Mouse (Mus musculus) small intestine, adult 2 months (tissue): Measurements from ENCODE around the gene Fgd2.

Experiments
- CTCF ChIP-seq: fragments of 200-500 bp; IDR thresholded peaks from 2 replicates; pipeline ENCODE4 v1.5.1; 2012; ENCODE audit warnings: low read depth, mild to moderate bottlenecking, control low read depth, inconsistent platforms, low read length, moderate library complexity, mixed read lengths; ENCODE audit not compliant: insufficient replicate concordance, insufficient read length; ENCODE audit errors: extremely low read depth
- POLR2A ChIP-seq: fragments of 200-500 bp; IDR thresholded peaks from 2 replicates; pipeline ENCODE4 v1.6.1; 2012; ENCODE audit warnings: low read depth, mild to moderate bottlenecking, control low read depth, inconsistent platforms, low read length, moderate library complexity

DNA sequence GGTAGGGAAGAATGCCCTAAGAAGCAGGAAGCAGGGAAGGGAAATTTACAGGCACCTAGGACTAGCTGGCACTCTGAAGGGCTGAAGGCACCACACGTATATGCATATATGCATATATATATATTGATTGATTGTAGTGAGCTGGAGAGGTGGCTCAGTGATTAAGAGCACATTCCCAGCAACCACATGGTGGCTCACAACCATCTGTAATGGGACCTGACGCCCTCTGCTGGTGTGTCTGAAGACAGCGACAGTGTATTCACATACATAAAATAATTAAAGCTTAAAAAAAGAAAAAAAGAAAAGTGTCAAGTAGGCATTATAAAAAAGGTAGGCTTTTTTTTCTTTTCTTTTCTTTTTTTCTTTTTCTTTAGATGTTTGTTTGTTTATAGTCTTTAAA is 60.6 kb downstream of the Fgd2 start:
- TF ChIP-seq POLR2A (no peak), CTCF (peak; percentile 10; the same call in 1 of the 2 replicates)
